Mouse (Mus musculus) heart, embryonic 14.5 days (tissue): ENCODE results near the gene Uba6. TPM values are rescaled to one million over a fixed set of nuclear protein-coding genes. Genes with fewer than 3 reads are reported as not detected.
A peak's percentile ranks its signal among the peaks of the same experiment; 100 is the strongest.

Source experiments
- ATAC-seq: fragments of 200-750 bp; cut with Nextera tagmentation; 2 replicates; pipeline ENCODE4 v1.8.0; 2017; ENCODE audit warnings: low read depth, moderate TSS enrichment; ENCODE audit not compliant: insufficient number of reproducible peaks, insufficient read depth, low FRiP score
- H3K27ac ChIP-seq, 2 experiments: fragments of 200-500 bp in 1 of 2; fragments of 300-500 bp in 1 of 2; sonication (generic) in 1 of 2; replicated peaks in 1 of 2; 2 replicates each; pipeline ENCODE4 v1.5.1; 2012 to 2014; ENCODE audit warnings: low read depth in 2 of 2, low read length in 2 of 2, control low read depth in 1 of 2, mild to moderate bottlenecking in 1 of 2, mixed read lengths in 1 of 2; ENCODE audit not compliant: control insufficient read depth in 1 of 2, insufficient read depth in 1 of 2
- H3K27me3 ChIP-seq: fragments of 300-500 bp; sonication (generic); 2 replicates; pipeline ENCODE4 v1.6.1; 2014; ENCODE audit warnings: mild to moderate bottlenecking, low read length, control low read depth; ENCODE audit not compliant: control insufficient read depth, insufficient read depth
- H3K36me3 ChIP-seq: fragments of 300-500 bp; sonication (generic); 2 replicates; pipeline ENCODE4 v1.6.1; 2014; ENCODE audit warnings: mild to moderate bottlenecking, control low read depth, low read length, mixed read lengths; ENCODE audit not compliant: control insufficient read depth, insufficient read depth
- H3K4me1 ChIP-seq, 2 experiments: fragments of 200-500 bp in 1 of 2; fragments of 300-500 bp in 1 of 2; sonication (generic) in 1 of 2; 2 replicates each; pipeline ENCODE4 v1.6.1; 2012 to 2014; ENCODE audit warnings: low read length in 2 of 2, control low read depth in 1 of 2, mixed read lengths in 1 of 2; ENCODE audit not compliant: control insufficient read depth in 2 of 2, insufficient read depth in 2 of 2
- H3K4me2 ChIP-seq: fragments of 300-500 bp; sonication (generic); 2 replicates; pipeline ENCODE4 v1.6.1; 2014; ENCODE audit warnings: mild to moderate bottlenecking, low read length
- H3K4me3 ChIP-seq, 2 experiments: fragments of 200-500 bp in 1 of 2; fragments of 300-500 bp in 1 of 2; sonication (generic) in 1 of 2; 2 replicates each; pipeline ENCODE4 v1.5.1; 2012 to 2014; ENCODE audit warnings: low read length in 2 of 2, mild to moderate bottlenecking in 2 of 2, control low read depth in 1 of 2, low read depth in 1 of 2, moderate library complexity in 1 of 2; ENCODE audit not compliant: control insufficient read depth in 1 of 2, insufficient read depth in 1 of 2
- H3K9ac ChIP-seq: fragments of 300-500 bp; sonication (generic); 2 replicates; pipeline ENCODE4 v1.6.1; 2014; ENCODE audit warnings: mild to moderate bottlenecking, low read length
- H3K9me3 ChIP-seq: fragments of 300-500 bp; sonication (generic); 2 replicates; pipeline ENCODE4 v1.6.1; 2016; ENCODE audit warnings: low read length, control low read depth; ENCODE audit not compliant: control insufficient read depth
- WGBS: fragments of 180-500 bp; shearing (Covaris S2); extraction: QIAGEN DNeasy Blood & Tissue Kit; methylation state at CpG from one replicate; pipeline ENCODE4 v1.1.7; 2014; 5-methylcytosine and 5-hydroxymethylcytosine counted together
- polyA plus RNA-seq: library from polyadenylated mRNA; unstranded; fragments of >200 nt; fragmentation: Nextera tagmentation; extraction: Ambion mirVana; gene quantifications from 2 replicates; pipeline ENCODE4 v1.2.1, GENCODE M21; 2014

The Uba6 gene
- polyA plus RNA-seq: 11.6 and 12.0 TPM in 2 replicates

DNA sequence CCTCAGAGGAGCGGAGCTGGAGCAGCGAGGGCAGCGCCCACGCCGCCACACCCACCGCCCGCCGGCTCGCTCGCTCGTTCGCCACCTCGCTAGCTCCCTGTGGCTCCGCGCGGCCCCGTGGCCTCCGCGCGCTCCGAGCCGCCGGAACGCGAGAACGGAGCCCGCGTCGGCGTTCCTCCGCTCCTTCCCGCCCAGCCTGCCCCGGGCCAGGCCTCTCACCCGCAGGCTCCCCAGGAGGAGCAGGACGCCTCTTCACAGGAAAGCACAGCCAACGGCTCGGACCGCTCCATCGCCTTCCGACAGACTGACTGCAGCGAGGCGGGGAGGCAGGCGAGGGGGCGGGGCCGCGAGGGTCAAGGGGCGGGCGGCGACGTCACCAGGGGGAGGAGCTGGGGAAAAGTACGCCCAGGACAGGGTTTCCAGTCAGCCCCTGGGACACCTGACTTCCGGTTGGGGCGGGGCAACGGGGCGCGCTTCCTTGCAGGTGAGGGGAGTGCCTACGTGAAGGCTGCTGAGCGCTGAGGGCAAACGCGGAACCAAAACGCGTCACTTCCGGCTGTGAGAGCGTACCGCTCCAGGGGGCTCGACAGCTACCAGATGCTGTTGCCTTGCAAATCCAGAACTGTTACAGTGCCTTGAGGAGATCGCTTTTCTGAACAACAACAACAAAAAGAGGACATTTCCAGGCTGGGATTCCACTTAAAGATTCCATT, at the start of gene Uba6:
Gene Uba6 (minus strand): TSS at position 355 of the 713 bp plus-strand sequence.
- Histone ChIP-seq H3K27me3 (no peaks in the 10 kb centered on the region), H3K9me3 (no peaks in the 10 kb centered on the region), H3K4me2 (peak within 1 kb of the TSS; percentile 94), H3K27ac (peak within 1 kb of the TSS; percentile 93 to 94), H3K4me3 (peak within 1 kb of the TSS; percentile 92 to 93), H3K9ac (peak within 1 kb of the TSS; percentile 87), H3K4me1 (peaks cover 0 to 5% of the 10 kb centered on the region in 2 experiments; a peak in 1 of 4 replicates), H3K36me3 (peaks cover 14% of the 10 kb centered on the region)
- peak; percentile 99 for ATAC-seq
- WGBS: under 1% methylated on average over 45 of the region's 67 CpGs

DNA sequence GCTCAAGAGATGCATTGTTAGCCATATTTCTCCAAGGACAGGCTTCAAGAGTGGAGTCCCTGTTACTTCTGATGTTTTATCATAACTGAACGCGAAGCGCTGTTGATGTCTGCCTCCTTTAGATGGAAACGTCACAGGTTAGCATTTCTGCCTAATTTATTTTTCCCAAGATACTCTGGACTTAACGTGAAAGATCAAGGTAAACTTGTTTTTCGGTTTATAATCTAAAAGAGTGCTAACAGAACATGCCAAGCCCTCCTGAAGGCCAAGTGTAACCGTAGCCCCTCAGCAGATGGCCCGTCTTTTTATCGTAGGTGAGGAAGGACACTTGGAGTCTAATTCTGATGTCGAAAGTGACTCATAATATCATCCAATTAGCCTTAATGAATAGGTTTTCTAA, 25.2 kb upstream of the Uba6 start, which contains the start of gene Gnrhr:
Gene Gnrhr (minus strand): TSS at position 101 of the 400 bp plus-strand sequence.
- Histone ChIP-seq H3K27ac (no peak within 1 kb of the TSS), H3K36me3 (no peaks in the 10 kb centered on the region), H3K4me3 (no peak within 1 kb of the TSS), H3K9me3 (no peaks in the 10 kb centered on the region), H3K4me1 (no peaks in the 10 kb centered on the region), H3K27me3 (no peaks in the 10 kb centered on the region), H3K9ac (no peak within 1 kb of the TSS), H3K4me2 (no peak within 1 kb of the TSS)
- 83% methylated on average over 10 of the region's 10 CpGs for WGBS
- ATAC-seq: no peak

DNA sequence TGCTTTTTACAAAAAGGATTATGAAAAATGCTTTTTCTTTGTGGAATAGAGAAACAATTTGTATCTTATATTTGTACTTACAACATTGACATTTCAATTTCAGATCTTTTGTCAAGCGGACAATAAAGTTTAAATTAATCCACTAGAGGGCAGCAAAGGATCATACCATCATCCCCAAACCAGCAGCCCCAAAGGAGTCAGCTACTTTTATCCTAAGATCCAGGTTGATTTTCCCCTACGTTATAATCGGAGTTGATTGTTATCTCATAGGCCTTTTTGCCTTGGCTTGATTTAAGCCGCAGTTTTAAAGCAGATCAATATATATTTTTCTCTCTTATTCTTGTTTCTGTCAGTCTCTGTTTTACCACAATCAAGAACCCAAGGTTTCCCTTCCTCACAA, 18.8 kb upstream of the Uba6 start:
- no peak overlapping the region for H3K9ac ChIP-seq
- no peak for ATAC-seq
- H3K4me3 ChIP-seq: no peak overlapping the region
- no peaks in the 10 kb centered on the region for H3K36me3 ChIP-seq
- H3K4me1 ChIP-seq: no peaks in the 10 kb centered on the region
- H3K4me2 ChIP-seq: no peak overlapping the region
- no peaks in the 10 kb centered on the region for H3K9me3 ChIP-seq
- WGBS: 13% methylated on average over 4 of the region's 4 CpGs
- H3K27ac ChIP-seq: no peak overlapping the region
- H3K27me3 ChIP-seq: no peaks in the 10 kb centered on the region

DNA sequence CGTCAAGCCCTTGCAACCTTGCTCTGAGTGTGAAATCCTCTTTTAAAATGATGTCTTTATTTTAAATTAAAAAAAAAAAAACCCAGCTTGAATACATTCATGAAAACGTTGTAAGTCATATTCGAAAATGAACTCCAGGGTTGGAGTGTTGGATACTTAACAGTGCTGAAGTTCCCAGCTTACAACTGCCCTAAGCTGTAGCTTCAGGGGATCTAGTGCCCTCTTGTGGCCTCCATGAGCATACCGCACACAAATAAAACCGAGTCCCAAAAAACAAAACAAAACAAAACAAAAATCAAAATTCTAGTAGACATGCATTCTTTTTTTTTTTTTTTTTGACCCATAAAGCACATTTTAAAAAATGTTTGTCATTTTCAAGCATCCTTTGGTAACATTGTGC, 18.2 kb upstream of the Uba6 start:
- no peaks in the 10 kb centered on the region for H3K4me1 ChIP-seq
- H3K36me3 ChIP-seq: no peaks in the 10 kb centered on the region
- 23% methylated on average over 5 of the region's 5 CpGs for WGBS
- no peak overlapping the region for H3K9ac ChIP-seq
- no peak overlapping the region for H3K4me2 ChIP-seq
- H3K9me3 ChIP-seq: no peaks in the 10 kb centered on the region
- no peak overlapping the region for H3K27ac ChIP-seq
- no peak overlapping the region for H3K4me3 ChIP-seq
- no peaks in the 10 kb centered on the region for H3K27me3 ChIP-seq
- ATAC-seq: no peak

DNA sequence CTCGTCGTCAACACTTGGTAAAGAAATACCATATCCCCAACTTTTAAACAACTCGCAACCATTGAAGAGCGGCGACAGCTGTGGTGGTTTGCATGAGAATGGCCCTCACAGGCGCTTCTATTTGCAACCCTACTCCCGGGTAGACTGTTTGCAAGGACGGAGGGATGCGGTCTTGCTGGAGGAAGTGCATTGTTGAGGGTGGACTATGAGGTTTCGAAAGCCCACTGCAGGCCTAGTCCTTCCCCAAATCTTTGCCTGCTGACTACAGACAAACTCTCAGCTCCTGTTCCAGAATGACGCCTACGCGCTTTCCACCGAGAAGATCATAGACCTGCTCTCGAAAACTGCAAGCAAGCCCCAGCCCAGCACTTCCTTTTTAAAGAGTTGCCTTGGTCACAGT, 17.7 kb upstream of the Uba6 start:
- H3K9ac ChIP-seq: no peak overlapping the region
- H3K27ac ChIP-seq: no peak overlapping the region
- H3K27me3 ChIP-seq: no peaks in the 10 kb centered on the region
- no peak for ATAC-seq
- H3K4me1 ChIP-seq: no peaks in the 10 kb centered on the region
- no peak overlapping the region for H3K4me3 ChIP-seq
- no peaks in the 10 kb centered on the region for H3K9me3 ChIP-seq
- no peaks in the 10 kb centered on the region for H3K36me3 ChIP-seq
- H3K4me2 ChIP-seq: no peak overlapping the region
- WGBS: 50% methylated on average over 15 of the region's 15 CpGs

DNA sequence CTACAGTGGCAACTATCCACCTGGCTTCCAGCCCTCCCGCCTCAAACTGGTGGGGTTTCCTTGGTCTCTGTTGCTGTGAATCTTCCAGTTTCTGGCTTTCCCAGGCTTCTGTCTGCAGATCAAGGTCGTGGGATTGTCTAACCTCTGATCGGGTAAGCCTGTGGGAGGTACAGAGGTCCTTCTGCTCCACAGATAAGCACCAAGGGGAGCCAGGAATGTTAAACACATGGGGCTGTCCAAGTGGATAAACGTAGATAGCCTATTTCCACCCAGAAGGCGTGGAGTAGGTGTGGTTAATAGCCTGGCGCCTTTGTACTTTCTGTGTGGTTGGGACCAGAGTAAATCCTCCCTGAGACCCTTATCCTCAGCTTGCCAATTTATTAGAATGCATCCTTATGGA, 14.8 kb upstream of the Uba6 start:
- Histone ChIP-seq H3K9ac (no peak overlapping the region), H3K27ac (no peak overlapping the region), H3K27me3 (no peaks in the 10 kb centered on the region), H3K4me2 (no peak overlapping the region), H3K4me1 (no peaks in the 10 kb centered on the region), H3K36me3 (no peaks in the 10 kb centered on the region), H3K4me3 (no peak overlapping the region), H3K9me3 (no peaks in the 10 kb centered on the region)
- no peak for ATAC-seq
- 49% methylated on average over 6 of the region's 6 CpGs for WGBS

DNA sequence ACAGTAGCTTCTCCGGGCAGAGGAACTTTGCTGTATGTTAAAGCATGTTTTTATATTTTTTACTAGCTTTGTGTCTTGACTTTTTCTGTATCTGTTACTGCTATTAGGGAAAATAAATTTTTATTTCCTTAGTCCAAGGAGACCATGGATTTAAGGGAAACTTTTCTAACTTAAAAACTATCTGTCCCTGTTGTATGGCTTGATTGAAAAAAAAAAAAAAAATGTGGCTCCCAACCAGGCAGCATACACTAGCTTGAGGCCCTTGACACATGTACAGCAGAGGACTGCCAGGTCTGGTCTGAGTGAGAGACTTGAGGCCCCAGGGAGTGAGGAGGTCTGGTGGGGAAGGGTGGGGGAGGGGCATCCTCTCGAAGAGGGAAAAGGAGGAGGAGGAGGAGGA, 1.2 kb upstream of the Uba6 start:
- Histone ChIP-seq H3K4me2 (no peak overlapping the region), H3K4me1 (peaks cover 0 to 5% of the 10 kb centered on the region in 2 experiments; a peak in 1 of 4 replicates), H3K27ac (no peak overlapping the region), H3K9ac (no peak overlapping the region), H3K36me3 (peaks cover 6% of the 10 kb centered on the region; the same call in 1 of the 2 replicates), H3K9me3 (no peaks in the 10 kb centered on the region), H3K27me3 (no peaks in the 10 kb centered on the region), H3K4me3 (no peak overlapping the region)
- ATAC-seq: no peak
- WGBS: 50% methylated on average over 2 of the region's 2 CpGs

DNA sequence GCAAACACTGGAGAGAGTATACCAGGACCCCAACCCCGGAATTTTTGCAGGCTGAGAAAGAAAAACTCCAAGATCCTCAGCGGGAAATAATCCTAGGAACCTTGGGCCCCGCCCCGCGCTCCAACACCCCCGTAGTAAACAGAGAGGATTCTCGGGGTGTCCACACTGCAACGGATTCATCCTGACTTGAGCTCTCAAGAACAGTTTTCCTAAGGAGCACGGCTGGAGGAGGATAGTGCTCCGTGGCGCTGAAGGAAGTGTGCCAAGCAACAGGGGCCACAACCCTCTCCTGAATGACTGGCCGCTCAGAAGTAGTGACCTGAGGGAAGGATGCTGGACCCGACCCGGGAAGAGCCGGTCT, 535 bp downstream of the Uba6 start:
- H3K4me2 ChIP-seq: peak overlapping the region; percentile 94
- H3K27ac ChIP-seq: peak overlapping the region; percentile 93 to 94
- H3K36me3 ChIP-seq: peaks cover 14% of the 10 kb centered on the region
- under 1% methylated on average over 15 of the region's 15 CpGs for WGBS
- peak overlapping the region; percentile 87 for H3K9ac ChIP-seq
- H3K4me3 ChIP-seq: peak overlapping the region; percentile 92 to 93
- H3K9me3 ChIP-seq: no peaks in the 10 kb centered on the region
- peaks cover 0 to 5% of the 10 kb centered on the region in 2 experiments; a peak in 1 of 4 replicates for H3K4me1 ChIP-seq
- no peaks in the 10 kb centered on the region for H3K27me3 ChIP-seq
- no peak for ATAC-seq
